Mouse (Mus musculus) cortical plate, adult 2 months (tissue): Measurements from ENCODE around the gene Sc5d.

ENCODE experiments used
- CTCF ChIP-seq: fragments of 200-500 bp; IDR thresholded peaks from 2 replicates; pipeline ENCODE4 v1.5.1; 2011; ENCODE audit warnings: mild to moderate bottlenecking, control low read depth, low read length; ENCODE audit not compliant: insufficient read depth; ENCODE audit errors: extremely low read depth
- POLR2A ChIP-seq: fragments of 200-500 bp; IDR thresholded peaks from 2 replicates; pipeline ENCODE4 v1.6.1; 2011; ENCODE audit warnings: mild to moderate bottlenecking, low read length, control low read depth; ENCODE audit not compliant: insufficient read depth; ENCODE audit errors: extremely low read depth

DNA sequence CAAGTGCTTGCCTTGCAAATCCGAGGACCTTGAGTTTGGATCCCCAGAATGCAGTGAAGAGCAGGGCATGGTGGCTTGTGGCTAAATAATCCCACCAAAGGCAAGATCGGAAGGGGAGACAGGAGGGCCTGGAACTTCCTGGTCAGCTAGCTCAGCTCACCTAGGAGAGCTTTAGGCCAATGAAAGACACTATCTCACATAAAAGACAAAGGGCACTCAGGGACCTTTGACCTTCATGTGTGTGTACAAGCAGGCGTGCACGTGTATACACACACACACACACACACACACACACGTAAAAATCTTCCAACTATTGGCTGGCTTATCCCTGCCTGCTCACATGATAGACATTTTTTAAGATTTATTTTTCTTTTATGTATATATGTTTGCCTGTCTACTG lies 3.6 kb downstream of the Sc5d start:
- no peak for TF ChIP-seq CTCF
- no peak for TF ChIP-seq POLR2A
